Mouse (Mus musculus): ENCODE results near the gene Lcmt1. TPM values are rescaled to one million over a fixed set of nuclear protein-coding genes. Genes with fewer than 3 reads are reported as not detected.

The Lcmt1 gene
- polyA plus RNA-seq, 1 experiment from 2014 or later, result 89.4 TPM

DNA sequence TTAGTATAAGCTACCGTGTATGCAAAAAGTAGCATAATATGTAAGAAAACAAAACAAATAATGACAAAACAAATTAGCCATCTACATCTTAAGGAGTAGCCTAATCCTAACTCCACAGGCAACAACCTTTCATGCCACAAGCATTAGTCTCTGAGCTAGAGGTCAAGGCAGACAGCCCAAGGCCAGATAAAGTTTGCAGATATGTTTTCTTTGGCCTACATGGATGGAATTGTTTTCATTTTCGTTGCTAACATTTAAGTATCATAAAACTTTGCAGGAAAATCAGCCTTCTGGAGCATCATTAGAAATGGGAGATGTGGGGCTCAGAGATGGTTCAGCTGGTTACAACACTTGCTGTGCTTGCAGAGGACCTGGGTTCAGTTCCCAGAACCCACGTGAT is 6.8 kb upstream of the Lcmt1 start:
- H3K9me3 ChIP-seq, result no peaks in the 10 kb centered on the region
- H3K9ac ChIP-seq, result no peak overlapping the region
- no peak overlapping the region for H3K4me2 ChIP-seq
- ATAC-seq (ENCODE audit: low FRiP score), result no peak
- H3K4me1 ChIP-seq (replicated peaks), result peaks cover 34% of the 10 kb centered on the region
- H3K4me3 ChIP-seq, result no peak overlapping the region
- WGBS, result 89% methylated on average over 3 of the region's 3 CpGs
- H3K36me3 ChIP-seq, result no peaks in the 10 kb centered on the region
- H3K27me3 ChIP-seq, result no peaks in the 10 kb centered on the region
- no peak overlapping the region for H3K27ac ChIP-seq

DNA sequence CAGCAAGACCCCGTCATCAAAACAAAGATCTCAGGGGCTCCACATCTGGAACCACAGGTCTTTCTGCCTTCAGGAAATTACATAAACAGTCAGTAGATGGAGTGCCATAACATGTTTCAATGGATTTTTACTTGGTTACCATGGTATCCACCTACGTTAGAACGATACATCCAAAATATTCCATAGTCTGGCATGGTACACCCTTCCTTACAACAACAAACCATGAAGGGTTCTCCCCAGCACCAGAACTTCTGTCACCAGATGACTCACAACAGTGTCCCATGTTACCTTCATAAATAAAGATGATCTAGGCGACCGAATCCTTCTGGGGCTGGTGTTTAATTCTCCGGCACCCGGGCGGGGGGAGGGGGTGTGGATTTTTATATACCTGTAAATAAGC is 5.6 kb upstream of the Lcmt1 start:
- Histone ChIP-seq H3K9ac (no peak overlapping the region), H3K36me3 (no peaks in the 10 kb centered on the region), H3K9me3 (no peaks in the 10 kb centered on the region), H3K4me1 (replicated peaks) (peaks cover 46% of the 10 kb centered on the region), H3K4me3 (no peak overlapping the region), H3K27ac (no peak overlapping the region), H3K4me2 (no peak overlapping the region), H3K27me3 (no peaks in the 10 kb centered on the region)
- 90% methylated on average over 8 of the region's 8 CpGs for WGBS
- no peak for ATAC-seq (ENCODE audit: low FRiP score)

DNA sequence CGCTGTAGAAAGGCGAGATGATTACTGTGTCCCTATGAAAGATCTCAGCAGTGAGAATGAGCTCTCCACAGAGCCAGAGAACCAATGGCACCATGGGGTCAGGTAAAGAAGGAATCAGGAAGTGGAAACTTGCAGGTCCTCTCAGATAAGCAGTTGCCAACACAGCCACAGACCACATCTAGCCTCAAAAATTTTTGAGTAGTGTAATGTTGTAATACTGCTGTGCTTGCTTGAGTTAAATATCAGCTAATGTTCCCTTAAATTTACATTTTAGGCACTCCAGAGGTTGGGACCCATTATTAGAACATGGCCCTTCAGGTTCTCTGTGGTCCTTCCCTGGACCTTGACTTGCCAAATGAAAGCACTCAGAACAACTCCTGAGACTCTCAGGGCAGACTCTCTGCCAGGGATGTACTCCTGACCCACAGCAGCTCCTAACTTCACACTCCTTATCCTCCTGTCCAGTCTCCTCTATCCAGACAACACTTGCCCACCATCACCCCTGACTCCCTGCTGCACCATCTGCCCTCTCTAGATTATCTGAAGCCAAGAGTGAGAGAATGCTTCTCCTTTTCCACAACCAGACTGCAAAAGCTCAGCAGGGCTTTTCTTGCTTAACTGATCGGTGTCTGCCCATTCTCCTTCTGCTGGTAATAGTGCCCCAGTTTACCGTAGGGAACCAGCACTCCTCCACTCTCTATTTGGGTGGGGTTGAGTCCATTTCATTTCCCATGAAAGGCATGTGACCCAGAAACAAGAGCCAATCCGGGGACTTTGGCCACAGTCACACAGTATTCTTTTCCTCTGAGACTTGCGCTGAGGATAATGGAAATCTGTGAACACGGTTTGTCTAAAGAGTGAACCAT is 3.5 kb upstream of the Lcmt1 start:
- Histone ChIP-seq H3K27me3 (no peaks in the 10 kb centered on the region), H3K4me3 (no peak overlapping the region), H3K27ac (no peak overlapping the region), H3K4me2 (0 out of 2 replicates have a peak overlapping the region, but pooled peaks have one; percentile 1), H3K9ac (peak overlapping the region; percentile 39), H3K4me1 (replicated peaks) (peaks cover 55% of the 10 kb centered on the region), H3K9me3 (no peaks in the 10 kb centered on the region), H3K36me3 (no peaks in the 10 kb centered on the region)
- WGBS, result 83% methylated on average over 7 of the region's 7 CpGs
- no peak for ATAC-seq (ENCODE audit: low FRiP score)

- H3K27ac ChIP-seq, result 0 out of 2 replicates have a peak overlapping the region, but pooled peaks have one; percentile 23
- H3K27me3 ChIP-seq, result no peaks in the 10 kb centered on the region
- H3K36me3 ChIP-seq, result no peaks in the 10 kb centered on the region
- H3K4me2 ChIP-seq, result peak overlapping the region; percentile 15; the same call in 1 of the 2 replicates
- no peak overlapping the region for H3K4me3 ChIP-seq
- WGBS, result 80% methylated on average over 8 of the region's 8 CpGs
- no peak for ATAC-seq (ENCODE audit: low FRiP score)
- H3K9me3 ChIP-seq, result no peaks in the 10 kb centered on the region
- peaks cover 55% of the 10 kb centered on the region for H3K4me1 ChIP-seq (replicated peaks)
- peak overlapping the region; percentile 43 for H3K9ac ChIP-seq
These were observed 2.8 kb upstream of the Lcmt1 start for GRCm38 (mm10) chr7:123366806-123367205.

DNA sequence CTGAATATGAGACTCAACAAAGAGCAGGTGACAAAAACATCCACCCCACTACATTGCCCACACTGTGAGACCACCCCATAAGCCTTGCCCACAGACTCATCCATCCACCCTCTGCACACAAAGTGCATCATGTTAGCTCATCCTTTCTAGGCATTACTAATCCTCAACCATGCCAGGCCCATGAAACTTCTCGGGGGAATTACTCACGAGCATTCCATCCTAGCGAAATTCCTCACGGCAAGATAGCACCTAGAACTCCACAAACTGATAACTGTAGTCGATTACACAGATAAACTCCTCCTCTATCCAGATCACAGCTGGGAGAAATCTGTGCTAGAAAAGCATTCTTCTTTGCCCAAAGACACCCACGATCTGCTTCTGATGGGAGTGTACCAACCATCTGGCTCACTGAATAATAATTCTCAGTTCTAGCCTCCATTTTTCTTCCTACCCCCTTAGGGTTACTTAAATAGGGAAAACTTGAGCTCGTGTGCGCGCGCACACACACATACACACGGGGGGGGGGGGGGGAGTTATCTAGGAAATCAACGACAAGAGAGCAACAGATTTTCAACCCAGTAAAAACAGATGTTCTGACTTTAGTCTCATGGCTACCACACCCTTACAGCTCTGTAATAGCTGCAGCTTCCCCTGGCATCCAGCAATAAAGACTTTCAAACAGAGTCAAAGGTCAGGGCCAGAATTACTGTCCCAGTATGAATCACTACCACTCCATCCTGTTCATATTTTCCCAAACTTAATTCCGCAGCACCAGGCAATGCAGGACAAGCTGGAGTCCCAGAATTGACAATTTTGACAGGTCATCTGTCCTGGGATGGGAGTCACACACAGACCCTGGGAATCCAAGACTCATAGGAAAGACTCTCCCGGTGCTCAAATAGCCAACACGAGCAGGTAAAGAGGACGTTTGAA is 2.1 kb upstream of the Lcmt1 start:
- WGBS, result 82% methylated on average over 16 of the region's 16 CpGs
- no peak for ATAC-seq (ENCODE audit: low FRiP score)
- H3K4me3 ChIP-seq, result peak overlapping the region; percentile 80; the same call in 1 of the 2 replicates

GRCm38 (mm10) chr7:123368187-123368586 is 1.4 kb upstream of the Lcmt1 start:
- H3K27ac ChIP-seq, result no peak overlapping the region
- H3K9me3 ChIP-seq, result no peaks in the 10 kb centered on the region
- H3K4me3 ChIP-seq, result peak overlapping the region; percentile 80
- peak overlapping the region; percentile 90 for H3K9ac ChIP-seq
- no peak for ATAC-seq (ENCODE audit: low FRiP score)
- H3K4me2 ChIP-seq, result peak overlapping the region; percentile 91
- peaks cover 55% of the 10 kb centered on the region for H3K4me1 ChIP-seq (replicated peaks)
- 71% methylated on average over 2 of the region's 2 CpGs for WGBS
- no peaks in the 10 kb centered on the region for H3K36me3 ChIP-seq
- H3K27me3 ChIP-seq, result no peaks in the 10 kb centered on the region

More for the DNA sequence above, 2.1 kb upstream of the Lcmt1 start:
- no peaks in the 10 kb centered on the region for H3K27me3 ChIP-seq
- peak overlapping the region; percentile 90 for H3K9ac ChIP-seq
- 0 out of 2 replicates have a peak overlapping the region, but pooled peaks have one; percentile 23 for H3K27ac ChIP-seq
- H3K4me2 ChIP-seq, result peak overlapping the region; percentile 91
- H3K9me3 ChIP-seq, result no peaks in the 10 kb centered on the region
- H3K36me3 ChIP-seq, result no peaks in the 10 kb centered on the region
- peaks cover 55% of the 10 kb centered on the region for H3K4me1 ChIP-seq (replicated peaks)

DNA sequence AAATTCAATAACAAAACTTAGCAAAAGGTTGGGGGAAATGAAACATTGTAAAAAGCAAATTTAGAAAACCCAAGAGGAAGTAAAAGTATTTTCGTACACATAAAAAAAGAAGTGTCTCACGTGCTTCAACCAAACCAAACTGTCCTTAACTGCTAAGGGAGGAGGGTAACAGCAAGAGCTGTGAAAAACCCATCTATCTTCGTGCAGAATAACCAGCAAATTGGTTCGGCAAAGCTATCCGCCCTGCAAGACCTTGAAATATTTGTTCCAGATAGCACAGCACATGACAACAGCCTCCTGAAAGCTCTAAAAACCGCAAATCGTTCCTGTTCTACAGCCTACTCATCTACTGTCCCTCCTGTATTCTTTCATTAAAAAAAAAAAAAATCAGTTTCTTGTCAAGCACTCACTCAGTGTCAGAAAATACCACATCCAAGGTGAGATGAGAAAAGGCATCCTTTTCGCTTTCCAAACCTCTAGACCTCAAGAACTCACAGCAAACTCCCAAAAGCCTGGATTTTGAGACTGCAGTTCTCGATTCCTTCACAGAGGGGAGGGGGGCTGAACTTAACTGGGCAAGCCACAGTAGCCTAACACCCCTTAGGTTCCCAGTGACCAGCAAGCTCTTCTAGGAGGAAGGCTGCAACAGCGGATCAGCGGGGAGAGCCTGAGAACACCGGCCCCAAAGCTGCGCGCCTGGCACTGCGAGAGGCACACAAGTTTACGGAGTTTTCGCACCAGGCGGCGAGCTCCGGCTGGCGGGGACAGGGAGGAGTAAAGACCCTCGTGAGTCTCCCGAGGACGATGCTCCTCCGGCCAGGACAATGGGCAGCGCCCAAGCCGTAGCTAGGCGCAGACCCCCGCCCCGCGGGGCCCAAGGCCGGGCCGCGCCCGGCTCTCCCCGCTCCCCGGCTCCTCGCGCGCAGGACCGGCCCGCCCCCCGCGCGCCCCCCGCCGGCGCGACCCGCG is 522 bp upstream of the Lcmt1 start:
- no peaks in the 10 kb centered on the region for H3K36me3 ChIP-seq
- H3K4me1 ChIP-seq (replicated peaks), result peaks cover 55% of the 10 kb centered on the region
- 4% methylated on average over 24 of the region's 51 CpGs for WGBS
- peak overlapping the region; percentile 80 for H3K4me3 ChIP-seq
- peak overlapping the region; percentile 90 for H3K9ac ChIP-seq
- H3K27me3 ChIP-seq, result no peaks in the 10 kb centered on the region
- peak overlapping the region; percentile 91 for H3K4me2 ChIP-seq
- ATAC-seq (ENCODE audit: low FRiP score), result peak; percentile 77
- no peaks in the 10 kb centered on the region for H3K9me3 ChIP-seq
- H3K27ac ChIP-seq, result peak overlapping the region; percentile 90

- H3K9me3 ChIP-seq, result no peaks in the 10 kb centered on the region
- WGBS, result 48% methylated on average over 9 of the region's 9 CpGs
- H3K4me3 ChIP-seq, result peak overlapping the region; percentile 80
- H3K4me2 ChIP-seq, result peak overlapping the region; percentile 91
- H3K27ac ChIP-seq, result no peak overlapping the region
- H3K4me1 ChIP-seq (replicated peaks), result peaks cover 42% of the 10 kb centered on the region
- no peaks in the 10 kb centered on the region for H3K36me3 ChIP-seq
- no peak for ATAC-seq (ENCODE audit: low FRiP score)
- no peaks in the 10 kb centered on the region for H3K27me3 ChIP-seq
- peak overlapping the region; percentile 90 for H3K9ac ChIP-seq
These were observed 1.1 kb downstream of the Lcmt1 start for GRCm38 (mm10) chr7:123370700-123371099.

GRCm38 (mm10) chr7:123371501-123371900 is 1.9 kb downstream of the Lcmt1 start:
- no peak overlapping the region for H3K9ac ChIP-seq
- 64% methylated on average over 3 of the region's 3 CpGs for WGBS
- no peaks in the 10 kb centered on the region for H3K9me3 ChIP-seq
- H3K4me1 ChIP-seq (replicated peaks), result peaks cover 34% of the 10 kb centered on the region
- no peak overlapping the region for H3K4me3 ChIP-seq
- ATAC-seq (ENCODE audit: low FRiP score), result no peak
- H3K36me3 ChIP-seq, result no peaks in the 10 kb centered on the region
- H3K27ac ChIP-seq, result no peak overlapping the region
- no peaks in the 10 kb centered on the region for H3K27me3 ChIP-seq
- H3K4me2 ChIP-seq, result no peak overlapping the region

DNA sequence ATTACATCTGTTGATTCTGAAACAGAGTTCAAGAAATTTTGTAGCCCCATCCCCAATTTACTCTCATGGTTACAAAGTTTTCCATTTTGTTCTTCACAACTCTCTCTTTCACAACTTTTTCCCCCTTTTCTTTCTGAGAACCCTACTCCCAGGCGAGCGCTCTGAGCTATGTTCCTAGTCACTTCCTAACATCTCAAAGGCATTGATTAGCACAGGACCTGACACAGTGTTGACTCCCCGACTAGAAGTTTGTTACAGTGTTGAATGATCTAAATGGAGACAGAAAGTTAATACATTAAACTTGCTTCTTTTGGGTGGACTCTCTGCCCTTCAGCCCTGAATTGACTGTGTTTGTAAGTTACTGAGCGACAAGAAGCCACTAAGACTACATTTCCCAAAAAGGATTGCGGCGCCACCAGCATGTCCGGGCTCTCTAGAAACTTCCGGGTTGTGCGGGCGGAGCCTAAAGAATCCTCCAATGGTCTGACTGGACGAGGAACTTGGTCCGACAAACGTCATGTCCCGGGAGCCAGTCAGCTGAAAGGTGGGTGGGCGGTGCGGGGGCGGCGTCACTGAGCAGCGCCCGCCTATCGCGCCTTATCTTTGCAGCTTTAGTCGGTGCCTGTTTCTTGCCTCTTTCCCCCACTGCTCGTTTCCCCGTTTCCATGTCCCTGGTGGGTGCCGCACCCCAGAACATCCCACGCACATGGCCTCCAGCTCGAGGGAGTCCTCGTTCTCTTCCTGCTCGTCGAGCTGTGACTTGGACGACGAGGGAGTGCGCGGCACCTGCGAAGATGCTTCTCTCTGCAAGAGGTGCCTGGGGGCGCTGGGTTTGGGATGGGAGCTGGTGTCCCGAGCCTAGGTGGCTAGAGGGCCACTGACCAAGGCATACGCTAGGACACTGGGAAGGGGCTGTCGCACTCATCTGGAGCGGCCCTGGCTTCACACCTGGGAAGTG is 8.1 kb downstream of the Lcmt1 start:
- peak overlapping the region; percentile 68 for H3K27ac ChIP-seq
- H3K36me3 ChIP-seq, result peaks cover 4% of the 10 kb centered on the region; the same call in 1 of the 2 replicates
- no peaks in the 10 kb centered on the region for H3K9me3 ChIP-seq
- peaks cover 17% of the 10 kb centered on the region for H3K4me1 ChIP-seq (replicated peaks)
- H3K4me3 ChIP-seq, result peak overlapping the region; percentile 58
- H3K27me3 ChIP-seq, result no peaks in the 10 kb centered on the region
- peak overlapping the region; percentile 83 for H3K4me2 ChIP-seq
- H3K9ac ChIP-seq, result peak overlapping the region; percentile 76
- ATAC-seq (ENCODE audit: low FRiP score), result peak; percentile 99
- WGBS, result 3% methylated on average over 41 of the region's 41 CpGs
